Mouse (Mus musculus) cerebellum, adult 2 months (tissue): ENCODE measurements around the gene Slfn14.

Experiments used
- CTCF ChIP-seq: fragments of 200-500 bp; IDR thresholded peaks from 2 replicates; pipeline ENCODE4 v1.5.1; 2011; ENCODE audit warnings: low read depth, mild to moderate bottlenecking, control low read depth, low read length, moderate library complexity, borderline replicate concordance; ENCODE audit not compliant: insufficient read depth
- POLR2A ChIP-seq: fragments of 200-500 bp; IDR thresholded peaks from 2 replicates; pipeline ENCODE4 v1.6.1; 2011; ENCODE audit warnings: low read length, control low read depth, borderline replicate concordance; ENCODE audit not compliant: insufficient read depth

- no peak for TF ChIP-seq CTCF
- no peak; the same call in 1 of the 2 replicates for TF ChIP-seq POLR2A
Measured at GRCm38 (mm10) chr11:83302526-83303251, 16.2 kb upstream of the Slfn14 start, which contains the start of gene Pex12.
